Mouse (Mus musculus): ENCODE data around the gene Arl8b.

DNA sequence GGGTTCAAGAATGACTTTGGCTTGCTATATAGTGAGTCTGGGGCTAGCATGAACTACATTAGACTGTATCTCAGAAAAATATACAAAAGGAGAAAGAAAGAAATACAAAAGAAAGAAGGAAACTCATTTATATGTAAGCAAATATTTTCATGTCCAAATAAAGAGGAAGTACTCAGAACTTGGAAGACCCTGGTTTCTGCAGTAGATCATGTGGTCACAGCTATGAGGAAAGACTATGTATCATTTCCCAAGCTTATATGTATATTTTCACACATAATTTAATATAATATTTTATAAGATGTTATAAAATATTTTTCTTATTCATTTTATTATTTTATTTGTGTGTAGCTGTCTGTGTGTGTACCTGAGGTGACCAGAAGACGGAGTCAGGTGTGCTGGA lies 29.4 kb upstream of the Arl8b start:
- TF ChIP-seq E2F4 (IDR thresholded peaks at IDR 0.05; ENCODE audit: insufficient read depth) (no peak), TCF12 (IDR thresholded peaks at IDR 0.05; ENCODE audit: insufficient read depth, poor library complexity, severe bottlenecking) (no peak), TCF3 (IDR thresholded peaks at IDR 0.05; ENCODE audit: insufficient read length, low read depth) (no peak), POLR2A (IDR thresholded peaks at IDR 0.05; ENCODE audit: insufficient read length, low read depth) (no peak), POLR2AphosphoS2 (IDR thresholded peaks at IDR 0.05; ENCODE audit: insufficient read length, low read depth) (no peak), MAX (IDR thresholded peaks at IDR 0.05; ENCODE audit: low read depth) (no peak), CEBPB (IDR thresholded peaks at IDR 0.05; ENCODE audit: insufficient read depth, poor library complexity, severe bottlenecking) (no peak), MYOG (IDR thresholded peaks at IDR 0.05; ENCODE audit: control insufficient read depth in 1 of 3, insufficient read depth in 1 of 3, insufficient read length in 2 of 3, low read depth in 2 of 3) (no peak), USF1 (IDR thresholded peaks at IDR 0.05; ENCODE audit: low read depth) (no peak), MYOD1 (IDR thresholded peaks at IDR 0.05; ENCODE audit: control insufficient read depth in 1 of 3, insufficient read length in 2 of 3, low read depth in 2 of 3) (no peak)

Data from myocyte (in vitro differentiated cells).